Mouse (Mus musculus) erythroblast, embryonic 14.5 days (primary cell): ENCODE results near the gene Smc1a.
"Not testable (repeated sequence)": the region's sequence is repeated elsewhere in the genome, so short reads cannot be mapped to it uniquely, and the experiment has no call there.

Experiments
- GATA1 ChIP-seq: IDR thresholded peaks from 2 replicates; pipeline ENCODE4 v1.6.1; 2012; ENCODE audit warnings: low read length, inconsistent platforms, mixed read lengths
- TAL1 ChIP-seq: IDR thresholded peaks from 3 replicates; pipeline ENCODE4 v1.6.1; 2012; ENCODE audit warnings: low read length, inconsistent platforms, mixed read lengths

DNA sequence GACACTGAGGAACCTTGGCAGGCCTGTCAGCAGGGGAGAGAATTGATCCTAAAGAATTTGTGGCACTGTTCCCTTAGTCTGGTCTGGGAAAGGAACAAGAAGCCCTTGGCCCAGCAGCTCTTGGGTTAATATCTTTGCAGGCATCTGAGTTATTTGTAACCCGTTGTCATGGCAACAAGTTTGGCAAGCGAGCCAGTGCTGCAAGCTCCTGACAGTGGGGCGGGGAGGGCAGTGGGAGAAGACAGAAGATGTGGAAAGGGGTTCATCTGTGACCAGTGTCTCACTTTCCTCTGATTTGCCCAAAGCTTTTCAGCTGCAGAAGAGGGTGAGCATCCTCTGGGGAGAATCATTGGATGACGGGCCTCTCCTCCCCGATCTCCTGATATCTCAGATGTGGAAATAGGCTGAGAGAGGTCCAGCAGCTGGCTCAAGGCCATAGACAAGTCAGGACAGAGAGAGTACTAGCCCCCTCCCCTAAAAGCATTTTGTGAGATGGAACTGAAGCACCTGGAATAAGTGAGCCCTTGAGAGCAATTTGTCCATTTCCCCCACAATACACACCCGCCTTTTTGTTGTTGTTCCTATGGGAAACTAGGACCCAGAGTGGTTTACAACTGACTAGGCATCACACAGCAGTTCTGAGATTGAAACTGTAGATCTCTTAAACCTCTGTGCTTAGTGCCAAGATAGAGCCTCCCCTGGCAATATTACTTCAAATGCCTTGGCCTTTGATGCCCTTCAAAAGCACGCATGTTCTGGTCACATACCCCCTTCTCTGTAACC lies 73.8 kb downstream of the Smc1a start:
- not testable (repeated sequence) for TF ChIP-seq TAL1, GATA1
